In genomic region chr16:41542641-41543040, GRCm38 (mm10) we compare ENCODE assay signal across 20 mouse cellular contexts.
A peak's percentile ranks its signal among the peaks of the same experiment; 100 is the strongest.
DNase-seq lines count a peak whose midpoint lies in the region; ATAC-seq and TF ChIP-seq lines count a peak whose summit lies in the region.
"Had no signal": no experiment of that assay in that cellular context is flagged by ENCODE, and none has a peak within 500 bp of the region (broad histone marks: within the 10 kb centered on the region; RNA-seq: fewer than 3 reads in every experiment).

No protein-coding gene starts in this region.

- WGBS in cerebellum, adult 2 months = 61% methylated on average over 2 of the region's 2 CpGs
- 45% methylated on average over 2 of the region's 2 CpGs for WGBS in intestine, postnatal 0 days
- 40% methylated on average over 2 of the region's 2 CpGs for WGBS in intestine, embryonic 16.5 days
- 31% methylated on average over 2 of the region's 2 CpGs for WGBS in lung, postnatal 0 days

- intact Hi-C loops in heart, postnatal 14 days (cut with DNase I) = no loop called here

- H3K36me3 ChIP-seq in intestine, postnatal 0 days (ENCODE audit: control insufficient read depth, insufficient read depth) = no peaks in the 10 kb centered on the region
- H3K36me3 ChIP-seq in intestine, embryonic 16.5 days (ENCODE audit: control insufficient read depth, insufficient read depth, low read length) = no peaks in the 10 kb centered on the region
- H3K36me3 ChIP-seq in lung, postnatal 0 days (ENCODE audit: insufficient read depth, low read length) = no peaks in the 10 kb centered on the region
- H3K36me3 ChIP-seq: embryonic facial prominence, embryonic 13.5 days; liver, embryonic 12.5 days had no signal

- no peak for TF ChIP-seq POLR2A in cerebellum, adult 2 months (IDR thresholded peaks at IDR 0.05; ENCODE audit: borderline replicate concordance, insufficient read depth, low read length)

- no peaks in the 10 kb centered on the region; the same call in 1 of the 2 replicates for H3K4me1 ChIP-seq in cerebellum, adult 2 months (ENCODE audit: control insufficient read depth, insufficient read depth, low read length)
- H3K4me1 ChIP-seq in intestine, postnatal 0 days (replicated peaks; ENCODE audit: control insufficient read depth, insufficient read depth, low read length) = no peaks in the 10 kb centered on the region
- no peaks in the 10 kb centered on the region for H3K4me1 ChIP-seq in intestine, embryonic 16.5 days (ENCODE audit: control insufficient read depth, insufficient read depth, low read length)
- no peaks in the 10 kb centered on the region for H3K4me1 ChIP-seq in lung, postnatal 0 days (ENCODE audit: insufficient read depth, low read depth, low read length)
- H3K4me1 ChIP-seq: embryonic facial prominence, embryonic 13.5 days; liver, embryonic 12.5 days had no signal

- no peak for TF ChIP-seq EP300 in lung, postnatal 0 days (IDR thresholded peaks at IDR 0.05)

- no peak for DNase-seq in cerebellum, adult 2 months
- no peak for DNase-seq in cerebellum, postnatal 4 days (ENCODE audit: low spot score in 2 of 2)
- DNase-seq in lung, postnatal 0 days (ENCODE audit: low spot score) = no peak
- DNase-seq in lung, postnatal 36 days = no peak
- peak; percentile 32 for DNase-seq in retina, embryonic 14.5 days (ENCODE audit: low spot score)
- DNase-seq in heart, postnatal 14 days = no peak
- DNase-seq: adrenal gland, postnatal 10 days; cerebellum, adult 9-11 months; heart, adult 11 months; heart, postnatal 10 days; right cerebral cortex, adult 18-20 months; spleen, adult 18-20 months had no signal

- H3K9me3 ChIP-seq in intestine, postnatal 0 days (ENCODE audit: control insufficient read depth) = no peaks in the 10 kb centered on the region
- no peaks in the 10 kb centered on the region for H3K9me3 ChIP-seq in intestine, embryonic 16.5 days (ENCODE audit: control insufficient read depth, low read length)
- no peaks in the 10 kb centered on the region for H3K9me3 ChIP-seq in lung, postnatal 0 days (ENCODE audit: low read length)
- H3K9me3 ChIP-seq: embryonic facial prominence, embryonic 13.5 days; liver, embryonic 12.5 days had no signal

- no peak overlapping the region for H3K4me2 ChIP-seq in intestine, postnatal 0 days (replicated peaks; ENCODE audit: low read depth)
- H3K4me2 ChIP-seq in intestine, embryonic 16.5 days (ENCODE audit: low read depth, low read length) = no peak overlapping the region
- no peak overlapping the region for H3K4me2 ChIP-seq in lung, postnatal 0 days (replicated peaks; ENCODE audit: low read depth, low read length)
- H3K4me2 ChIP-seq: embryonic facial prominence, embryonic 13.5 days; liver, embryonic 12.5 days; midbrain, embryonic 11.5 days had no signal

- no peak overlapping the region for H3K4me3 ChIP-seq in cerebellum, adult 2 months (replicated peaks; ENCODE audit: insufficient read depth, low read depth, low read length)
- no peak overlapping the region for H3K4me3 ChIP-seq in intestine, postnatal 0 days (ENCODE audit: low read depth, low read length)
- H3K4me3 ChIP-seq in intestine, embryonic 16.5 days (ENCODE audit: low read length) = no peak overlapping the region
- no peak overlapping the region for H3K4me3 ChIP-seq in lung, postnatal 0 days (ENCODE audit: low read depth, low read length)
- H3K4me3 ChIP-seq: embryonic facial prominence, embryonic 13.5 days; liver, embryonic 12.5 days; myocyte had no signal

- no peak overlapping the region for H3K27ac ChIP-seq in cerebellum, adult 2 months (ENCODE audit: insufficient read depth, low read length)
- H3K27ac ChIP-seq in intestine, postnatal 0 days (ENCODE audit: low read depth, low read length) = no peak overlapping the region
- H3K27ac ChIP-seq in intestine, embryonic 16.5 days (ENCODE audit: low read length) = no peak overlapping the region
- no peak overlapping the region for H3K27ac ChIP-seq in lung, postnatal 0 days (ENCODE audit: low read length)
- H3K27ac ChIP-seq: embryonic facial prominence, embryonic 13.5 days; liver, embryonic 12.5 days had no signal

- TF ChIP-seq CTCF in cerebellum, adult 2 months (IDR thresholded peaks at IDR 0.05; ENCODE audit: borderline replicate concordance, insufficient read depth, low read depth, low read length) = peak; percentile 30; the same call in 1 of the 2 replicates
- peak; percentile 52 for TF ChIP-seq CTCF in intestine, postnatal 0 days (IDR thresholded peaks at IDR 0.05; ENCODE audit: low read depth)
- peak; percentile 21 for TF ChIP-seq CTCF in lung, postnatal 0 days (IDR thresholded peaks at IDR 0.05)

- H3K9ac ChIP-seq in intestine, postnatal 0 days (ENCODE audit: low read depth, low read length) = no peak overlapping the region
- H3K9ac ChIP-seq in intestine, embryonic 16.5 days (ENCODE audit: low read depth, low read length) = no peak overlapping the region
- no peak overlapping the region for H3K9ac ChIP-seq in lung, postnatal 0 days (replicated peaks; ENCODE audit: low read depth)
- H3K9ac ChIP-seq: embryonic facial prominence, embryonic 13.5 days; liver, embryonic 12.5 days had no signal

- no peaks in the 10 kb centered on the region for H3K27me3 ChIP-seq in cerebellum, adult 2 months (ENCODE audit: control insufficient read depth, insufficient read depth, low read length)
- H3K27me3 ChIP-seq in intestine, postnatal 0 days (replicated peaks; ENCODE audit: control insufficient read depth, insufficient read depth, low read length) = no peaks in the 10 kb centered on the region
- no peaks in the 10 kb centered on the region for H3K27me3 ChIP-seq in intestine, embryonic 16.5 days (replicated peaks; ENCODE audit: control insufficient read depth, insufficient read depth, low read length)
- no peaks in the 10 kb centered on the region for H3K27me3 ChIP-seq in lung, postnatal 0 days (replicated peaks; ENCODE audit: insufficient read depth, low read length)
- H3K27me3 ChIP-seq: CH12.LX; embryonic facial prominence, embryonic 13.5 days; liver, embryonic 12.5 days had no signal

- no peak for ATAC-seq in intestine, postnatal 0 days
- ATAC-seq in intestine, embryonic 16.5 days = no peak
- no peak for ATAC-seq in lung, postnatal 0 days
- ATAC-seq: hindbrain, embryonic 16.5 days; liver, embryonic 12.5 days had no signal
